In genomic region chr7:44589149-44589548, GRCm38 (mm10) we compare ENCODE assay signal across 8 mouse cellular contexts. TPM values are rescaled to one million over a fixed set of nuclear protein-coding genes. Genes with fewer than 3 reads are reported as not detected.
DNase-seq lines count a peak whose midpoint lies in the region; ATAC-seq and TF ChIP-seq lines count a peak whose summit lies in the region.

No protein-coding gene starts in this region.

- no peak for TF ChIP-seq POLR2A in testis, adult 2 months (IDR thresholded peaks at IDR 0.05; ENCODE audit: control insufficient read depth, low read depth, low read length)

- H3K9me3 ChIP-seq in embryonic facial prominence, embryonic 10.5 days = no peaks in the 10 kb centered on the region
- H3K9me3 ChIP-seq in heart, embryonic 12.5 days (replicated peaks) = no peaks in the 10 kb centered on the region
- H3K9me3 ChIP-seq in kidney, embryonic 16.5 days (ENCODE audit: low read length) = no peaks in the 10 kb centered on the region
- no peaks in the 10 kb centered on the region; the same call in 1 of the 2 replicates for H3K9me3 ChIP-seq in liver, embryonic 12.5 days (replicated peaks)

- peak overlapping the region; percentile 25; the same call in 1 of the 2 replicates for H3K9ac ChIP-seq in heart, embryonic 12.5 days
- H3K9ac ChIP-seq in kidney, embryonic 16.5 days (replicated peaks; ENCODE audit: low read length) = peak overlapping the region; percentile 38
- H3K9ac ChIP-seq in liver, embryonic 12.5 days = no peak overlapping the region

- no peak for TF ChIP-seq CTCF in testis, adult 2 months (IDR thresholded peaks at IDR 0.05; ENCODE audit: control insufficient read depth, insufficient read depth, insufficient replicate concordance, low read depth, low read length)

- ATAC-seq in heart, embryonic 12.5 days (ENCODE audit: insufficient number of reproducible peaks, low FRiP score) = peak; percentile 33; the same call in 1 of the 2 replicates
- ATAC-seq in kidney, embryonic 16.5 days (ENCODE audit: low FRiP score, low TSS enrichment) = peak; percentile 28; the same call in 1 of the 2 replicates
- ATAC-seq in liver, embryonic 12.5 days = no peak

- H3K36me3 ChIP-seq in embryonic facial prominence, embryonic 10.5 days (replicated peaks) = no peaks in the 10 kb centered on the region
- H3K36me3 ChIP-seq in heart, embryonic 12.5 days = no peaks in the 10 kb centered on the region
- no peaks in the 10 kb centered on the region for H3K36me3 ChIP-seq in kidney, embryonic 16.5 days (ENCODE audit: insufficient read depth, low read length)
- no peaks in the 10 kb centered on the region for H3K36me3 ChIP-seq in liver, embryonic 12.5 days
- no peaks in the 10 kb centered on the region for H3K36me3 ChIP-seq in testis, adult 2 months (ENCODE audit: control insufficient read depth, insufficient read depth, low read length)

- H3K27ac ChIP-seq in embryonic facial prominence, embryonic 10.5 days (replicated peaks) = peak overlapping the region; percentile 41; the same call in 1 of the 2 replicates
- H3K27ac ChIP-seq in heart, embryonic 12.5 days (ENCODE audit: poor library complexity, severe bottlenecking) = no peak overlapping the region
- H3K27ac ChIP-seq in kidney, embryonic 16.5 days (ENCODE audit: low read length) = no peak overlapping the region
- no peak overlapping the region for H3K27ac ChIP-seq in liver, embryonic 12.5 days
- no peak overlapping the region for H3K27ac ChIP-seq in testis, adult 2 months (ENCODE audit: control insufficient read depth, insufficient read depth, low read depth, low read length)

- peak overlapping the region; percentile 77 for H3K4me3 ChIP-seq in embryonic facial prominence, embryonic 10.5 days
- H3K4me3 ChIP-seq in heart, embryonic 12.5 days = peak overlapping the region; percentile 43
- peak overlapping the region; percentile 45 for H3K4me3 ChIP-seq in kidney, embryonic 16.5 days (ENCODE audit: low read length)
- H3K4me3 ChIP-seq in liver, embryonic 12.5 days = peak overlapping the region; percentile 38
- H3K4me3 ChIP-seq in testis, adult 2 months (ENCODE audit: control insufficient read depth, low read depth, low read length) = peak overlapping the region; percentile 4

- under 1% methylated on average over 33 of the region's 33 CpGs for WGBS in embryonic facial prominence, embryonic 10.5 days
- under 1% methylated on average over 33 of the region's 33 CpGs for WGBS in heart, embryonic 12.5 days
- under 1% methylated on average over 33 of the region's 33 CpGs for WGBS in kidney, embryonic 16.5 days
- under 1% methylated on average over 33 of the region's 33 CpGs for WGBS in liver, embryonic 12.5 days (ENCODE audit: insufficient replicate concordance)

- peak; percentile 88 for DNase-seq in A20 (ENCODE audit: low read depth, low spot score)
- peak; percentile 62 for DNase-seq in adrenal gland, adult 8-10 months
- peak; percentile 91 for DNase-seq in embryonic facial prominence, embryonic 10.5 days (ENCODE audit: low spot score)
- DNase-seq in natural killer cell, adult 2 months (ENCODE audit: low spot score in 2 of 2) = peak; percentile 31 to 53

- peak overlapping the region; percentile 91 for H3K4me2 ChIP-seq in heart, embryonic 12.5 days
- H3K4me2 ChIP-seq in kidney, embryonic 16.5 days (replicated peaks; ENCODE audit: low read depth, low read length) = peak overlapping the region; percentile 99
- H3K4me2 ChIP-seq in liver, embryonic 12.5 days = peak overlapping the region; percentile 61

- peaks cover 87% of the 10 kb centered on the region for H3K27me3 ChIP-seq in embryonic facial prominence, embryonic 10.5 days (replicated peaks; ENCODE audit: low read depth, poor library complexity, severe bottlenecking)
- peaks cover 99% of the 10 kb centered on the region for H3K27me3 ChIP-seq in heart, embryonic 12.5 days (replicated peaks)
- peaks cover 90% of the 10 kb centered on the region for H3K27me3 ChIP-seq in kidney, embryonic 16.5 days (ENCODE audit: insufficient read depth, low read length)
- H3K27me3 ChIP-seq in liver, embryonic 12.5 days (replicated peaks) = peaks cover 100% of the 10 kb centered on the region
- H3K27me3 ChIP-seq in testis, adult 2 months (ENCODE audit: control insufficient read depth, insufficient read depth, low read length) = peaks cover 9% of the 10 kb centered on the region

- H3K4me1 ChIP-seq in embryonic facial prominence, embryonic 10.5 days = peaks cover 76% of the 10 kb centered on the region
- H3K4me1 ChIP-seq in heart, embryonic 12.5 days (replicated peaks) = peaks cover 33% of the 10 kb centered on the region
- peaks cover 32% of the 10 kb centered on the region for H3K4me1 ChIP-seq in kidney, embryonic 16.5 days (ENCODE audit: insufficient read depth, low read length)
- H3K4me1 ChIP-seq in liver, embryonic 12.5 days = peaks cover 29% of the 10 kb centered on the region
- H3K4me1 ChIP-seq in testis, adult 2 months (ENCODE audit: control insufficient read depth, insufficient read depth, low read length) = peaks cover 54% of the 10 kb centered on the region

RNA-seq across cellular contexts. Expression of gene Kcnc3, which starts 1.3 kb away (rescaled TPM):
- 10 to 100 TPM in 1 of 4 experiments, 1 to 10 TPM in 3; 4.7 to 11.1 (median 7.8) TPM for total RNA-seq in adrenal gland, adult 8-10 months (2022)
- 0.44 and 0.63 TPM in 2 replicates for polyA plus RNA-seq in embryonic facial prominence, embryonic 10.5 days (2016; fragmentation: Nextera tagmentation; extraction: Ambion mirVana)
- polyA plus RNA-seq in heart, embryonic 12.5 days (2016; fragmentation: Nextera tagmentation; extraction: Ambion mirVana) = 0.15 and 0.17 TPM in 2 replicates
- 0.11 and 0.14 TPM in 2 replicates for polyA plus RNA-seq in kidney, embryonic 16.5 days (2015; fragmentation: Nextera tagmentation; extraction: Ambion mirVana)
- polyA plus RNA-seq in liver, embryonic 12.5 days (2016; fragmentation: Nextera tagmentation; extraction: Ambion mirVana) = 0.13 and 0.24 TPM in 2 replicates
- polyA plus RNA-seq in testis, adult 2 months (2012; rRNA removed) = 0.70 and 3.2 TPM in 2 replicates

RNA-seq across cellular contexts. Expression of gene Napsa, which starts 17.0 kb away (rescaled TPM):
- 1 to 10 TPM in 3 of 4 experiments, under 1 TPM in 1; 1.00 to 2.0 (median 1.5) TPM for total RNA-seq in adrenal gland, adult 8-10 months (2022)
- polyA plus RNA-seq in embryonic facial prominence, embryonic 10.5 days (2016; fragmentation: Nextera tagmentation; extraction: Ambion mirVana) = 0.78 and 0.88 TPM in 2 replicates
- polyA plus RNA-seq in heart, embryonic 12.5 days (2016; fragmentation: Nextera tagmentation; extraction: Ambion mirVana) = 0.12 TPM in 1 of 2 replicates, not detected in the other
- polyA plus RNA-seq in kidney, embryonic 16.5 days (2015; fragmentation: Nextera tagmentation; extraction: Ambion mirVana) = 70.0 and 83.8 TPM in 2 replicates
- polyA plus RNA-seq in liver, embryonic 12.5 days (2016; fragmentation: Nextera tagmentation; extraction: Ambion mirVana) = 2.5 and 3.1 TPM in 2 replicates
- 0.67 and 2.4 TPM in 2 replicates for polyA plus RNA-seq in testis, adult 2 months (2012; rRNA removed)

RNA-seq across cellular contexts. Expression of gene Nr1h2, which starts 35.4 kb away (rescaled TPM):
- 100 to 1,000 TPM in 3 of 4 experiments, 10 to 100 TPM in 1; 94.3 to 153 (median 129) TPM for total RNA-seq in adrenal gland, adult 8-10 months (2022)
- polyA plus RNA-seq in embryonic facial prominence, embryonic 10.5 days (2016; fragmentation: Nextera tagmentation; extraction: Ambion mirVana) = 75.0 and 77.6 TPM in 2 replicates
- polyA plus RNA-seq in heart, embryonic 12.5 days (2016; fragmentation: Nextera tagmentation; extraction: Ambion mirVana) = 54.7 and 55.3 TPM in 2 replicates
- polyA plus RNA-seq in kidney, embryonic 16.5 days (2015; fragmentation: Nextera tagmentation; extraction: Ambion mirVana) = 93.1 and 94.3 TPM in 2 replicates
- polyA plus RNA-seq in liver, embryonic 12.5 days (2016; fragmentation: Nextera tagmentation; extraction: Ambion mirVana) = 51.9 and 54.1 TPM in 2 replicates
- polyA plus RNA-seq in testis, adult 2 months (2012; rRNA removed) = 72.1 and 77.1 TPM in 2 replicates

RNA-seq across cellular contexts. Expression of gene Pold1, which starts 40.5 kb away (rescaled TPM):
- total RNA-seq in adrenal gland, adult 8-10 months (2022) = 10 to 100 TPM; 10.9 to 18.6 (median 15.9) TPM
- 164 and 171 TPM in 2 replicates for polyA plus RNA-seq in embryonic facial prominence, embryonic 10.5 days (2016; fragmentation: Nextera tagmentation; extraction: Ambion mirVana)
- polyA plus RNA-seq in heart, embryonic 12.5 days (2016; fragmentation: Nextera tagmentation; extraction: Ambion mirVana) = 63.1 and 68.1 TPM in 2 replicates
- polyA plus RNA-seq in kidney, embryonic 16.5 days (2015; fragmentation: Nextera tagmentation; extraction: Ambion mirVana) = 105 and 107 TPM in 2 replicates
- 94.2 and 94.3 TPM in 2 replicates for polyA plus RNA-seq in liver, embryonic 12.5 days (2016; fragmentation: Nextera tagmentation; extraction: Ambion mirVana)
- 18.1 and 20.3 TPM in 2 replicates for polyA plus RNA-seq in testis, adult 2 months (2012; rRNA removed)

RNA-seq across cellular contexts. Expression of gene Spib, which starts 57.3 kb away (rescaled TPM):
- total RNA-seq in adrenal gland, adult 8-10 months (2022) = under 1 TPM; 0.32 to 0.77 (median 0.43) TPM
- not detected in 2 replicates for polyA plus RNA-seq in embryonic facial prominence, embryonic 10.5 days (2016; fragmentation: Nextera tagmentation; extraction: Ambion mirVana)
- 0.15 TPM in 1 of 2 replicates, not detected in the other for polyA plus RNA-seq in heart, embryonic 12.5 days (2016; fragmentation: Nextera tagmentation; extraction: Ambion mirVana)
- 0.10 and 0.11 TPM in 2 replicates for polyA plus RNA-seq in kidney, embryonic 16.5 days (2015; fragmentation: Nextera tagmentation; extraction: Ambion mirVana)
- polyA plus RNA-seq in liver, embryonic 12.5 days (2016; fragmentation: Nextera tagmentation; extraction: Ambion mirVana) = 0.08 TPM in 1 of 2 replicates, not detected in the other
- polyA plus RNA-seq in testis, adult 2 months (2012; rRNA removed) = 0.15 and 0.16 TPM in 2 replicates

Comparison
In these comparisons a context has a peak if more than half of its experiments do, and no peak if none do; other contexts are left out.
1. H3K4me3 ChIP-seq: peak in every context shown above with its lines; median percentile 77 in embryonic facial prominence, embryonic 10.5 days; 45 in kidney, embryonic 16.5 days; 43 in heart, embryonic 12.5 days; 38 in liver, embryonic 12.5 days; 4 in testis, adult 2 months.
2. RNA of gene Napsa, which starts 17.0 kb away (polyA plus RNA-seq): 70.0 to 83.8 TPM in kidney, embryonic 16.5 days; 2.5 to 3.1 TPM in liver, embryonic 12.5 days, 0.78 to 0.88 TPM in embryonic facial prominence, embryonic 10.5 days, 0.67 to 2.4 TPM in testis, adult 2 months and 0.12 TPM in heart, embryonic 12.5 days; every median in the first group is over 10 times any median in the second.
3. Peak in every context shown above with its lines, with median percentiles within 50 percentile points of each other: DNase-seq and H3K4me2 ChIP-seq.